Mouse (Mus musculus) ovary, adult 18-20 months (tissue): ENCODE results near the gene Gm14393.
"Not testable (repeated sequence)": the region's sequence is repeated elsewhere in the genome, so short reads cannot be mapped to it uniquely, and the experiment has no call there.

Source experiments
- DNase-seq: peaks from one replicate; pipeline ENCODE4 v3.0.0; 2022; ENCODE audit warnings: low spot score, mixed read lengths

Gene Gm14393

GRCm38 (mm10) chr2:175067681-175068261 lies at the start of gene Gm14393:
Gene Gm14393, minus strand, starts transcription at chr2:175067781.
- not testable (repeated sequence) for DNase-seq

GRCm38 (mm10) chr2:175044268-175044667 lies 23.3 kb downstream of the Gm14393 start:
- not testable (repeated sequence) for DNase-seq
